Mouse (Mus musculus): ENCODE measurements around the gene Shprh. TPM values are rescaled to one million over a fixed set of nuclear protein-coding genes. Genes with fewer than 3 reads are reported as not detected.
A peak's percentile ranks its signal among the peaks of the same experiment; 100 is the strongest.
"Not testable (repeated sequence)": the region's sequence is repeated elsewhere in the genome, so short reads cannot be mapped to it uniquely, and the experiment has no call there.

The Shprh gene
- total RNA-seq (2014; fragmentation: Nextera tagmentation) (16.3 and 18.0 TPM in 2 replicates), total RNA-seq (2017) (20.6 and 24.6 TPM in 2 replicates)

DNA sequence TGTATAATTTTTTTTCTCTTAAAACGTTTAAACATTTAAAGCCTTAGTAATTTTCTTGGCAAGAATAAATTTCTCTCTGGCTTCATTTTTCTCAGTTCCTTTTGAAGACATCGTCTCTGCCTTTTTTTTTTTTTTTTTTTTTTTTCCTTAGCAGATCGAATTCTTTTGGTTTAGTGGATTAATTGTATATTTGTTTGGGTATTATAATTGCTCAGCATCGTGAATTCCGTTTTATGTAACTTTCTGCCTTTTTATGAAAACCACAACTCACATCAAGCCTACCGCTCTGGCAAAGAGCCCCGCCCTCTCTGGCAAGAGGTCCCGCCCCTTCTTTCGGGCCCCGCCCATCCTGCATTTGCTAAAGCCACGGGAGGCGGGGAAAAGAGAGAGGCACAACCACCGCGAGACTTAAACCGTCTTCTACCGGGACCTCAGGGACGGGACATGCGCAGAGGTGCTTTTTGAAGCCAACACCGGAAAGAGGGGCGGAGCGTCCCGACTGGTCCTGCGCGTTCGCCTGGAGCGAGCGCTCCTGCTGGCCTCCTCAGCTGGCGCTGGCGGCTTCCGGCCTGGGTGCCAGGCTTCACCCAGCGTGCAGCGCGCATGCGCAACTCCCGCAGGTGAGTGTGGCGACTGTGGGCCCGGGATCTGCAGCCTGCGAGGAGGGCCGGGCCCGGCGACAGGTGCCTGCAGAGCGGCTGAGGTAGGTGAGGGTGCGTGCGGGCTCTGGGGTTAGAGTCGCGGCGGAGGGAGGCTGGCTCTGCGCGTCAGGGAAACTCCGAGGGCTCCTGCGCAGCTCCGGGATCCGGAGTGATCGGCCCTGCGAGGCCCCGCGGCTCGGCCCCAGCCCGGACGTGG, at the start of gene Shprh:
Shprh (plus strand) TSS at position 544 of the 858 bp plus-strand sequence.
- peak; percentile 99 for ATAC-seq (replicated peaks; ENCODE audit: poor library complexity, severe bottlenecking)

- no peak for ATAC-seq (replicated peaks; ENCODE audit: poor library complexity, severe bottlenecking)
These were observed 27.4 kb upstream of the Shprh start for GRCm38 (mm10) chr10:11121781-11122180.

- ATAC-seq (replicated peaks; ENCODE audit: poor library complexity, severe bottlenecking): no peak
These were observed 3.6 kb upstream of the Shprh start for GRCm38 (mm10) chr10:11145580-11145979.

- no peak for ATAC-seq (replicated peaks; ENCODE audit: poor library complexity, severe bottlenecking)
These were observed 781 bp upstream of the Shprh start for GRCm38 (mm10) chr10:11148446-11148845.

DNA sequence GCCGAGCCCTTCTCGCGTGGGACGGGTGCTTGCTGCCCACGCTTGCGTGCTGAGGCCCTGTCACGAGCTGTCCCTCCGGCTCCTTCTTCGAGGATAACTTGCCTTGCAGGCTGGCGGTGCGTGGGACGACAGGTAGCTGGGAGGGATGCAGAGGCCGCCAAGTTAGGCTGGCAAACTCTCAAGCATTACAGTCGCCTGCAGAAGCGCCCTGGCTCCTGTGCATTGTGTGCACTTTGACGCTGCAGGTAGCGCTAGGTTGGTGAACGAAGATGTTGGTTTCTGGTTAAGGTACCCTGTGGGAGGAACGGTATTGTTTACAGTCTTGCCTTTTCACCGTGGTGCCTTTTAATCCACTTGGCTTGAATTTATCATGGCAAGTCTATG, 507 bp downstream of the Shprh start:
- peak; percentile 0; the same call in 1 of the 2 replicates for ATAC-seq (replicated peaks; ENCODE audit: poor library complexity, severe bottlenecking)

GRCm38 (mm10) chr10:11151644-11152043, 2.4 kb downstream of the Shprh start:
- no peak for ATAC-seq (replicated peaks; ENCODE audit: poor library complexity, severe bottlenecking)

DNA sequence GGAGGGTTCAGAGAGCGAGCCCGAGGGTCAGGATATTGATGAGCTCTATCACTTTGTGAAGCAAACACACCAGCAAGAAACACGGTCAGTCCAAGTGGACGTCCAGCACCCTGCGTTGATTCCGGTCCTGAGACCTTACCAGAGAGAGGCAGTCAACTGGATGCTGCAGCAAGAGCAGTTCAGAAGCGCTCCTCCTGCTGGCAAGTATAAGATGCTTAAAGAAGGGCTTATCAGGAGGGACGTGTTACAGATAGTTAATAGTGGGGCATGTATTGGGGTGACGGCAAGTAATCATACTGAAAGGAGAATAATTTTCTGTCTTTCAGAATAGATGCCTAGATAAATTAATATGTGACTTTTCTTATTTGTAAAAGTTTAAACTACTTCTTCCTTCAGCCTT, 7.8 kb downstream of the Shprh start:
- no peak for ATAC-seq (replicated peaks; ENCODE audit: poor library complexity, severe bottlenecking)

GRCm38 (mm10) chr10:11164537-11164936, 15.3 kb downstream of the Shprh start:
- no peak for ATAC-seq (replicated peaks; ENCODE audit: poor library complexity, severe bottlenecking)

DNA sequence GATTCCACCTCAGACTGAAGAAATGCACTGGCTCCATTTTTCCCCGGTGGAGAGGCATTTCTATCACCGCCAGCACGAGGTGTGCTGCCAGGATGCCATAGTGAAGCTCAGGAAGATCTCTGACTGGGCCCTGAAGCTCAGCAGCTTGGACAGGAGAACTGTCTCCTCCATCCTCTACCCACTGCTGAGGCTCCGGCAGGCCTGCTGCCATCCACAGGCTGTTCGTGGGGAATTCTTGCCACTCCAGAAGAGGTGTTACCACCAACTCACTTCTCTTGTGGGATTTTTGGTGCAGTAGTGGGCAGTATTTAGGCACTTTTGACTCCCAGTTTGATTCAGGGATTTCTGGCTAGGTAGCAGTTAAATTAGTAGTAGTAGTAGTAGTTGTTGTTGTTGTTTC, 21.0 kb downstream of the Shprh start:
- ATAC-seq (replicated peaks; ENCODE audit: poor library complexity, severe bottlenecking): no peak

DNA sequence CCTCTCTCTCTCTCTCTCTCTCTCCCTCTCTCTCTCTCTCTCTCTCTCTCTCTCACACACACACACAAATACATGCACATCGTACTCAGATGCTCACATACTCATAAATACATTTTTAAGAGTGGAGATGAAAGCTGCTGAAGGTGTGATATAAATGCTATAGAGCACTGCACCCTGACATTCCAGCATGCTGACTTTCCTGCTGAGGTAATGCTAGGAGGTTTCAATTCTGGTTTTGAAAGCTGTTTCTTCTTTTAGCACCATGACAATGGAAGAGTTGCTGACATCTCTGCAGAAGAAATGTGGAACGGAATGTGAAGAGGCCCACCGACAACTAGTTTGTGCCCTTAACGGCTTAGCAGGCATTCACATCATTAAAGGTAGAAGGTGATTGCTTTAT, 22.4 kb downstream of the Shprh start:
- ATAC-seq (replicated peaks; ENCODE audit: poor library complexity, severe bottlenecking): no peak

DNA sequence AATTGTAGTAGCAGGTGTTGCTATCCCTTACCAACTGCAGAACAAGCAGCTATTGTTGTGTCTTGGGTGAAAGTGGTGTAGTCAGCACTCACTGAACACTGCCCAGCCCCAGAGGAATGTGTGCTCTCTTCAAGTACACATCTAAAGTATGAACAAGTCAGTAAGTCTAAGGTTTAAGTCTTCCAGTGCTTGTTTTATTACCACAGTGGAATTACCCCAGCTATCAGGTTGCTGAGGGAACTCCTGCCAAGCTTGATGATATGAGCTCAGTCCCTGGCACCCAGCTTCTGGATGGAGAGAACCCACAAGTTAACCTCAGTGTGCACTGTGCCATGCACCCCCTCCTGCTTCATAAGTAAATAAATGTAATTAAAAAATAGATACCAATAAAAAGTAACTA, 23.3 kb downstream of the Shprh start:
- no peak for ATAC-seq (replicated peaks; ENCODE audit: poor library complexity, severe bottlenecking)

DNA sequence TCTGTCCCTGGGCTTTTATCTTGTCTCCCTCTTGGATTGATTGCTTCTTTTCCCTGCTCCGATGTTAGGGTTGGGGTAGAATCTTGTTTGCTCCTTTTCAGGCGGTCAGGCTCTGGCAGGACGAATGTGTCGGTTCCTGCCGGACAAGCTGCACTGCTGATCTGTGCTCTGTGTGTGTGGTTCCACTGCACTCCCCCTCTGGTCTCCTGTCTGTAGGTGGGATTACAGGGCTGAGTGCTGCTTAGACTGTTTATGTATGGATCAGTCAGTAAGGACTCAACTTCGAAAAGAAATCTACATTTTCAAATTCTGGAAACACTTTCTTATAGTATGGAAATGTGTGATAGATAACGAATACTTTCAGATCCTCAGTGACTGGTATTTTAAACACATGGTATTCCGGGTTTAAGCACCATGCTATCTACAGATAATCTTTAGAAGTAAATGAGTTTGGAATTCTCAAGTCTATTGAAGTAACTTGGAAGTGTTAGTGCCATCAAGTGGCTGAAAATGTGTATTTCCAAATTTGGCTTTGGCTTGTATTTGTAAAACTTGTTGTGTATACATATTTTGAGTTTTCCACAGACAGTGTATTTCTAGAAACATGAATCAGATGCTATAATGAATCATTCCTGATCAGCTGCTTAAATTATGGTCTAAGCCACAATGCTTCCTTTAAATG, 26.7 kb downstream of the Shprh start:
- ATAC-seq (replicated peaks; ENCODE audit: poor library complexity, severe bottlenecking): no peak

GRCm38 (mm10) chr10:11180077-11180476, 30.9 kb downstream of the Shprh start:
- no peak for ATAC-seq (replicated peaks; ENCODE audit: poor library complexity, severe bottlenecking)

GRCm38 (mm10) chr10:11197341-11197740, 48.1 kb downstream of the Shprh start:
- no peak for ATAC-seq (replicated peaks; ENCODE audit: poor library complexity, severe bottlenecking)

GRCm38 (mm10) chr10:11198346-11198745, 49.1 kb downstream of the Shprh start:
- ATAC-seq (replicated peaks; ENCODE audit: poor library complexity, severe bottlenecking): no peak

DNA sequence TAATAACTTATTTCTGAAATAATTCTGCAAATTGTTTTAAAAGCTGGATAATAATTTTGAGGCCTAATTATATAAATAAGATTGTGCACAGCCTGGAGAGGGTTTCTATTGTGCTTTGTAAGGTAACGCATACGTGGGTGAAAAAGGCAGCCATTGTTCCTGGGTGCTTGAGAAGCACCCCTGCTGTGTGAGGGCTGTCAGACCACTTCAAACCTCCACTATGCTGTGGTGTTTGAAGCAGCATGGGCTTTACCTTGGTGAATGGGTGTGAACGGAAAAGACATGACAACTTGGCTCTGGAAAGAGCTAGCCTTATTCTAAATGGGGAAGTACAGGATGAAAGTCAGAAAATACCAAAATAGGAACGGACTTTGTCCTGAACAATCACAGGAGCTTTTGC, 50.8 kb downstream of the Shprh start:
- no peak; the same call in 1 of the 2 replicates for ATAC-seq (replicated peaks; ENCODE audit: poor library complexity, severe bottlenecking)

- not testable (repeated sequence) for ATAC-seq (replicated peaks; ENCODE audit: poor library complexity, severe bottlenecking)
These were observed 56.7 kb downstream of the Shprh start for GRCm38 (mm10) chr10:11205883-11206282.

- peak; percentile 22; the same call in 1 of the 2 replicates for ATAC-seq (replicated peaks; ENCODE audit: poor library complexity, severe bottlenecking)
These were observed 59.4 kb downstream of the Shprh start for GRCm38 (mm10) chr10:11208670-11209069.

GRCm38 (mm10) chr10:11212003-11212402, 62.8 kb downstream of the Shprh start:
- ATAC-seq (replicated peaks; ENCODE audit: poor library complexity, severe bottlenecking): no peak

GRCm38 (mm10) chr10:11226442-11226841, 77.2 kb downstream of the Shprh start:
- no peak for ATAC-seq (replicated peaks; ENCODE audit: poor library complexity, severe bottlenecking)

- ATAC-seq (replicated peaks; ENCODE audit: poor library complexity, severe bottlenecking): no peak
These were observed 80.4 kb downstream of the Shprh start for GRCm38 (mm10) chr10:11229545-11230178.

Measured in granulocyte monocyte progenitor cell, adult 5-6 weeks (primary cell).